Mouse (Mus musculus) CH12.LX (cell line): ENCODE data around the gene Gm45713. TPM values are rescaled to one million over a fixed set of nuclear protein-coding genes. Genes with fewer than 3 reads are reported as not detected.

Experiments
- DNase-seq: peaks from one replicate; pipeline ENCODE4 v3.0.0-alpha.2; 2013; ENCODE audit errors: extremely low read depth
- H3K27ac ChIP-seq: 2 replicates; pipeline ENCODE4 v1.5.1; 2012; ENCODE audit warnings: low read depth, mild to moderate bottlenecking, control low read depth, moderate library complexity; ENCODE audit not compliant: insufficient read depth
- H3K27me3 ChIP-seq: replicated peaks from 2 replicates; pipeline ENCODE3; 2012; ENCODE audit warnings: inconsistent platforms
- H3K36me3 ChIP-seq, 2 experiments: replicated peaks in 1 of 2; 2 replicates each; pipeline versions ENCODE3 to v1.6.1; 2012; ENCODE audit warnings: inconsistent platforms in 1 of 2, low read length in 1 of 2, mild to moderate bottlenecking in 1 of 2, mixed read lengths in 1 of 2, moderate library complexity in 1 of 2; ENCODE audit not compliant: control insufficient read depth in 1 of 2, insufficient read depth in 1 of 2
- H3K4me1 ChIP-seq, 2 experiments: 2 replicates each; pipeline ENCODE4 v1.6.1; 2012; ENCODE audit warnings: inconsistent platforms in 1 of 2, moderate library complexity in 1 of 2; ENCODE audit not compliant: insufficient read depth in 2 of 2, control insufficient read depth in 1 of 2
- H3K4me2 ChIP-seq: 2 replicates; pipeline ENCODE4 v1.6.1; 2012; ENCODE audit warnings: low read depth, mild to moderate bottlenecking, control low read depth; ENCODE audit not compliant: poor library complexity, insufficient read depth, severe bottlenecking
- H3K4me3 ChIP-seq, 3 experiments: fragments of 150-350 bp in 1 of 3; sonication (generic) in 1 of 3; replicated peaks in 1 of 3; 2 replicates each; pipeline versions ENCODE3 to v1.5.1; 2011 to 2012; ENCODE audit warnings: low read depth in 2 of 3, low read length in 2 of 3, mild to moderate bottlenecking in 2 of 3, moderate library complexity in 2 of 3, control low read depth in 1 of 3, improper control_type of control experiment in 1 of 3, inconsistent platforms in 1 of 3, mixed read lengths in 1 of 3; ENCODE audit not compliant: poor library complexity in 1 of 3
- H3K79me2 ChIP-seq: replicated peaks from 2 replicates; pipeline ENCODE4 v1.6.1; 2012; ENCODE audit warnings: mild to moderate bottlenecking, moderate library complexity; ENCODE audit not compliant: control insufficient read depth, poor library complexity, insufficient read depth, severe bottlenecking; ENCODE audit errors: extremely low read depth
- H3K9ac ChIP-seq: 2 replicates; pipeline ENCODE4 v1.6.1; 2012; ENCODE audit warnings: low read depth, mild to moderate bottlenecking, control low read depth, moderate library complexity; ENCODE audit not compliant: insufficient read depth
- H3K9me3 ChIP-seq: replicated peaks from 2 replicates; pipeline ENCODE3; 2012; ENCODE audit warnings: low read length, inconsistent platforms, mixed read lengths
- E2F4 ChIP-seq: IDR thresholded peaks from 2 replicates; pipeline ENCODE4 v1.6.1; 2011; ENCODE audit warnings: low read depth, low read length, improper control_type of control experiment; ENCODE audit not compliant: insufficient replicate concordance
- ELF1 ChIP-seq: IDR thresholded peaks from 2 replicates; pipeline ENCODE4 v1.6.1; 2014; ENCODE audit warnings: low read depth, mild to moderate bottlenecking, inconsistent platforms, low read length, improper control_type of control experiment
- EP300 ChIP-seq: IDR thresholded peaks from 2 replicates; pipeline ENCODE4 v1.6.1; 2011; ENCODE audit warnings: low read length, improper control_type of control experiment
- GABPA ChIP-seq: IDR thresholded peaks from 2 replicates; pipeline ENCODE4 v1.6.1; 2012; ENCODE audit warnings: low read depth, low read length, improper control_type of control experiment, inconsistent platforms; ENCODE audit not compliant: insufficient replicate concordance
- HCFC1 ChIP-seq: IDR thresholded peaks from 2 replicates; pipeline ENCODE4 v1.6.1; 2012; ENCODE audit warnings: low read depth, mild to moderate bottlenecking, inconsistent platforms, low read length, improper control_type of control experiment
- IRF4 ChIP-seq: IDR thresholded peaks from 2 replicates; pipeline ENCODE4 v1.6.1; 2014; ENCODE audit warnings: low read depth, mild to moderate bottlenecking, inconsistent platforms, low read length, improper control_type of control experiment
- JUN ChIP-seq: IDR thresholded peaks from 2 replicates; pipeline ENCODE4 v1.6.1; 2011; ENCODE audit warnings: low read depth, mild to moderate bottlenecking, low read length, improper control_type of control experiment, moderate library complexity; ENCODE audit not compliant: insufficient read depth
- KAT2A ChIP-seq: IDR thresholded peaks from 2 replicates; pipeline ENCODE4 v1.6.1; 2012; ENCODE audit warnings: low read length, improper control_type of control experiment, inconsistent platforms; ENCODE audit not compliant: insufficient replicate concordance
- MAX ChIP-seq: IDR thresholded peaks from 2 replicates; pipeline ENCODE4 v1.6.1; 2011; ENCODE audit warnings: low read length, improper control_type of control experiment
- MXI1 ChIP-seq: IDR thresholded peaks from 2 replicates; pipeline ENCODE4 v1.6.1; 2011; ENCODE audit warnings: mild to moderate bottlenecking, low read depth, low read length, improper control_type of control experiment
- MYC ChIP-seq: IDR thresholded peaks from 2 replicates; pipeline ENCODE4 v1.6.1; 2011; ENCODE audit warnings: low read depth, mild to moderate bottlenecking, improper control_type of control experiment, low read length
- NELFE ChIP-seq: IDR thresholded peaks from 2 replicates; pipeline ENCODE4 v1.6.1; 2011; ENCODE audit warnings: low read depth, low read length, improper control_type of control experiment
- NRF1 ChIP-seq: IDR thresholded peaks from 2 replicates; pipeline ENCODE4 v1.6.1; 2014; ENCODE audit warnings: low read depth, mild to moderate bottlenecking, inconsistent platforms, low read length, improper control_type of control experiment, moderate library complexity
- PAX5 ChIP-seq: IDR thresholded peaks from 2 replicates; pipeline ENCODE4 v1.6.1; 2012; ENCODE audit warnings: low read length, inconsistent platforms, mixed read lengths
- POLR2A ChIP-seq: IDR thresholded peaks from 2 replicates; pipeline ENCODE4 v1.6.1; 2011; ENCODE audit warnings: low read depth, mild to moderate bottlenecking, improper control_type of control experiment, low read length
- RAD21 ChIP-seq: IDR thresholded peaks from 2 replicates; pipeline ENCODE4 v1.6.1; 2011; ENCODE audit warnings: low read depth, mild to moderate bottlenecking, low read length, improper control_type of control experiment, moderate library complexity
- RCOR1 ChIP-seq: conservative IDR thresholded peaks from 2 replicates; pipeline ENCODE4 v1.6.1; 2012; ENCODE audit warnings: low read depth, mild to moderate bottlenecking, inconsistent platforms, low read length, improper control_type of control experiment
- SIN3A ChIP-seq: IDR thresholded peaks from 2 replicates; pipeline ENCODE4 v1.6.1; 2012; ENCODE audit warnings: low read length, improper control_type of control experiment, inconsistent platforms
- TBP ChIP-seq: conservative IDR thresholded peaks from 2 replicates; pipeline ENCODE4 v1.6.1; 2011; ENCODE audit warnings: low read depth, low read length, improper control_type of control experiment
- USF1 ChIP-seq: IDR thresholded peaks from 2 replicates; pipeline ENCODE4 v1.6.1; 2014; ENCODE audit warnings: low read depth, mild to moderate bottlenecking, inconsistent platforms, low read length, improper control_type of control experiment
- ZC3H11A ChIP-seq: IDR thresholded peaks from 2 replicates; pipeline ENCODE4 v1.6.1; 2012; ENCODE audit warnings: low read depth, mild to moderate bottlenecking, inconsistent platforms, low read length, improper control_type of control experiment
- dilution Hi-C: fragments of 300-500 bp; cut with MboI; formaldehyde crosslinking; loops from 2 replicates; pipeline ENCODE4 v1.14.3; 2020; ENCODE audit warnings: low sequenced_read_pairs; ENCODE audit not compliant: extremely low pct_unique_long_range_greater_than_20kb, extremely low pct_ligation_motif_present
- in situ Hi-C: fragments of 300-500 bp; cut with MboI; formaldehyde crosslinking; loops from 3 replicates; pipeline ENCODE4 v1.14.3; 2019; ENCODE audit warnings: low sequenced_read_pairs, low pct_ligation_motif_present, low pct_unique_long_range_greater_than_20kb, mixed read lengths
- polyA plus RNA-seq: library from polyadenylated mRNA; unstranded; fragments of >175 nt; gene quantifications from 2 replicates; pipeline ENCODE4 v1.2.1, GENCODE M21; 2012; ENCODE audit warnings: low read depth; ENCODE audit not compliant: insufficient read length
- total RNA-seq, 2 experiments: library from RNA; depleted of rRNA; stranded (reverse); fragments of 300-350 nt in 1 of 2; fragments of >200 nt in 1 of 2; gene quantifications; 2 replicates each; pipeline ENCODE4 v1.2.3; 2012 to 2014

The Gm45713 gene
- total and polyA plus RNA-seq, 3 experiments, result 2.2 TPM; not detected in 2

DNA sequence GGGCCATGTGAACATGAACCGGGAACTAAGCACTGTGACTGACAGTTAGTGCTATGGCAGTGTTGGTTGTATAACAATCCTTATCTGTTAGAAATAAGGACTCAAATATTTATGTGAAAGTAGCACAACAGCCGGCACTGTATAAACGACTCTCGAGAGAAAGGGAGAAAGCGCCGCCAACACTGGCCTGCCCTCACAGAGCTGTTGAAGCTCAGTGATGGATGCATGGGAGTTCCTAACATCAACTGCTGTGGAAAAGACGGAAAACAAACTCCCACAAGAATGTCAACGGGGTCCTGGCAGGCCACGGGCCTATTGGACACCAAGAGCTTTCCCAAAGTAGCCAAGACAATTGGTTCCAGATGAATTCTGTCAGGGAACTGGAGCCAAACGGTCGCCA lies 15.3 kb upstream of the Gm45713 start:
- H3K4me3 ChIP-seq, result no peak overlapping the region
- no peak overlapping the region for H3K9ac ChIP-seq
- H3K27ac ChIP-seq, result no peak overlapping the region
- dilution Hi-C loops (no loop called here), in situ Hi-C loops (no loop called here)
- H3K36me3 ChIP-seq, result peaks cover 0 to 40% of the 10 kb centered on the region in 2 experiments
- no peaks in the 10 kb centered on the region for H3K27me3 ChIP-seq
- no peak for TF ChIP-seq EP300
- TF ChIP-seq PAX5, result no peak
- no peak for TF ChIP-seq HCFC1
- TF ChIP-seq E2F4, result no peak
- TF ChIP-seq MXI1, result no peak
- no peak for TF ChIP-seq NELFE
- TF ChIP-seq GABPA, result no peak
- TF ChIP-seq NRF1, result no peak
- no peak for TF ChIP-seq MAX
- no peak for TF ChIP-seq SIN3A
- DNase-seq, result no peak
- no peak overlapping the region for H3K4me2 ChIP-seq
- H3K9me3 ChIP-seq, result no peaks in the 10 kb centered on the region
- H3K79me2 ChIP-seq, result no peaks in the 10 kb centered on the region
- H3K4me1 ChIP-seq, result peaks cover 5 to 38% of the 10 kb centered on the region in 2 experiments

GRCm38 (mm10) chr7:45150321-45150720 lies 14.3 kb upstream of the Gm45713 start:
- in situ Hi-C loops, result no loop called here
- no peak overlapping the region for H3K4me3 ChIP-seq
- no peak overlapping the region for H3K9ac ChIP-seq
- no peaks in the 10 kb centered on the region for H3K9me3 ChIP-seq
- no peak overlapping the region for H3K4me2 ChIP-seq
- TF ChIP-seq POLR2A (no peak), MAX (no peak), NELFE (no peak), USF1 (no peak), ZC3H11A (no peak), EP300 (no peak), TBP (no peak), ELF1 (no peak), GABPA (no peak), JUN (no peak), IRF4 (no peak), KAT2A (no peak), MYC (no peak), RAD21 (no peak), RCOR1 (no peak), SIN3A (no peak), NRF1 (no peak)
- dilution Hi-C loops, result no loop called here
- H3K27me3 ChIP-seq, result no peaks in the 10 kb centered on the region
- H3K27ac ChIP-seq, result no peak overlapping the region
- no peak for DNase-seq
- peaks cover 0 to 45% of the 10 kb centered on the region in 2 experiments for H3K36me3 ChIP-seq
- H3K4me1 ChIP-seq, result peaks cover 5 to 35% of the 10 kb centered on the region in 2 experiments
- H3K79me2 ChIP-seq, result no peaks in the 10 kb centered on the region
